8 mouse cellular contexts compared by ENCODE assay signal in genomic region chr11:57617526-57618264, GRCm38 (mm10). TPM values are rescaled to one million over a fixed set of nuclear protein-coding genes. Genes with fewer than 3 reads are reported as not detected.
DNase-seq lines count a peak whose midpoint lies in the region; ATAC-seq and TF ChIP-seq lines count a peak whose summit lies in the region.

No protein-coding gene starts in this region.

- peak; percentile 45; the same call in 1 of the 2 replicates for TF ChIP-seq CTCF in spleen, adult 2 months (IDR thresholded peaks at IDR 0.05; ENCODE audit: extremely low read depth, insufficient read depth, insufficient read length, insufficient replicate concordance)

- H3K4me3 ChIP-seq in spleen, adult 2 months (ENCODE audit: extremely low read depth, insufficient read depth, insufficient read length), result no peak overlapping the region

- no peaks in the 10 kb centered on the region for H3K36me3 ChIP-seq in spleen, adult 2 months (ENCODE audit: control insufficient read depth, insufficient read depth, low read length)

- 31% methylated on average over 15 of the region's 15 CpGs for WGBS in spleen, adult 2 months

- DNase-seq in frontal cortex, postnatal 10 days (ENCODE audit: low spot score in 2 of 2), result no peak
- DNase-seq in MN1 (ENCODE audit: low spot score), result peak; percentile 24
- DNase-seq in cerebellum, postnatal 36 days, result peak; percentile 29 to 53
- DNase-seq in heart, adult 8-10 months (ENCODE audit: low spot score), result peak; percentile 45
- DNase-seq in kidney, postnatal 36 days, result peak; percentile 74 to 83
- peak; percentile 68 for DNase-seq in lung, postnatal 14 days
- DNase-seq in spleen, adult 2 months (ENCODE audit: low read depth in 1 of 2, low spot score in 2 of 2), result peak; percentile 18 to 56

- no peaks in the 10 kb centered on the region for H3K27me3 ChIP-seq in spleen, adult 2 months (ENCODE audit: control insufficient read depth, insufficient read depth, low read length)

- TF ChIP-seq POLR2A in spleen, adult 2 months (IDR thresholded peaks at IDR 0.05; ENCODE audit: low read depth, low read length), result no peak

- H3K4me1 ChIP-seq in spleen, adult 2 months (ENCODE audit: control insufficient read depth, insufficient read depth, insufficient read length), result no peaks in the 10 kb centered on the region

- ATAC-seq in frontal cortex, adult (ENCODE audit: low TSS enrichment), result peak; percentile 62

- no peak overlapping the region for H3K27ac ChIP-seq in spleen, adult 2 months (ENCODE audit: insufficient read depth, low read length)

RNA-seq across cellular contexts. Expression of gene Galnt10, which starts 27.5 kb away (rescaled TPM):
- 1 to 10 TPM; 5.7 to 8.1 (median 6.9) TPM for total RNA-seq in heart, adult 8-10 months (2022)
- polyA plus RNA-seq in spleen, adult 2 months (2012; rRNA removed), result 19.2 and 19.4 TPM in 2 replicates

Comparison
In these comparisons a context has a peak if more than half of its experiments do, and no peak if none do; other contexts are left out.
1. DNase-seq: peak in MN1 (single experiment), cerebellum, postnatal 36 days (2 of 2), heart, adult 8-10 months (single experiment), kidney, postnatal 36 days (2 of 2), lung, postnatal 14 days (single experiment) and spleen, adult 2 months (2 of 2); none in frontal cortex, postnatal 10 days (0 of 2).